Mouse (Mus musculus) adrenal gland, postnatal 4 days (tissue): ENCODE measurements around the gene Hcrt. TPM values are rescaled to one million over a fixed set of nuclear protein-coding genes. Genes with fewer than 3 reads are reported as not detected.
A peak's percentile ranks its signal among the peaks of the same experiment; 100 is the strongest.

Experiments used
- DNase-seq, 2 experiments: peaks; one replicate each; pipeline ENCODE4 v3.0.0; 2021 to 2022; ENCODE audit warnings: low spot score in 2 of 2, mixed read lengths in 2 of 2
- total RNA-seq, 2 experiments: library from RNA; stranded (reverse); gene quantifications; 2 replicates each; pipeline ENCODE4 v1.2.3; 2021

The Hcrt gene
- total RNA-seq, 2 experiments from 2014 or later: not detected

DNA sequence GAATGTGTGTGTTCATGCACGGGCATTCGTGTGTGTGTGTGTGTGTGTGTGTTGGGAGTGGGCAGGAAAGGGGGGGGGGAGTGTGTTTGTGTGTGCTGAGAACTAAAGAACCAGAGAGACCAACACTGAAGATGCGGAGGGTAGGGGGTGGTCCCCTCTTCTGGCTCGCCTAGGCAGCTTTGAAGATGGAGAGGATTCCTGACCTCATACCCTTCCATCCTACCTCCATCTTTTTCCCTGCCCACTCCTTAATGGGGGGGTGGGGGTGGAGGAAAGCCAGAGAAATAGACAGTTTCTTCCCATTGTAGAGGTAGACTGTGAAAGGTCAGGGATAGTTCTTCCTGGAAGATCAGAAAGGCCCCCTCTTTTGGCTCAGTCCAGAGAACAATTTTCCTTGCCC lies 49.6 kb downstream of the Hcrt start:
- no peak for DNase-seq

DNA sequence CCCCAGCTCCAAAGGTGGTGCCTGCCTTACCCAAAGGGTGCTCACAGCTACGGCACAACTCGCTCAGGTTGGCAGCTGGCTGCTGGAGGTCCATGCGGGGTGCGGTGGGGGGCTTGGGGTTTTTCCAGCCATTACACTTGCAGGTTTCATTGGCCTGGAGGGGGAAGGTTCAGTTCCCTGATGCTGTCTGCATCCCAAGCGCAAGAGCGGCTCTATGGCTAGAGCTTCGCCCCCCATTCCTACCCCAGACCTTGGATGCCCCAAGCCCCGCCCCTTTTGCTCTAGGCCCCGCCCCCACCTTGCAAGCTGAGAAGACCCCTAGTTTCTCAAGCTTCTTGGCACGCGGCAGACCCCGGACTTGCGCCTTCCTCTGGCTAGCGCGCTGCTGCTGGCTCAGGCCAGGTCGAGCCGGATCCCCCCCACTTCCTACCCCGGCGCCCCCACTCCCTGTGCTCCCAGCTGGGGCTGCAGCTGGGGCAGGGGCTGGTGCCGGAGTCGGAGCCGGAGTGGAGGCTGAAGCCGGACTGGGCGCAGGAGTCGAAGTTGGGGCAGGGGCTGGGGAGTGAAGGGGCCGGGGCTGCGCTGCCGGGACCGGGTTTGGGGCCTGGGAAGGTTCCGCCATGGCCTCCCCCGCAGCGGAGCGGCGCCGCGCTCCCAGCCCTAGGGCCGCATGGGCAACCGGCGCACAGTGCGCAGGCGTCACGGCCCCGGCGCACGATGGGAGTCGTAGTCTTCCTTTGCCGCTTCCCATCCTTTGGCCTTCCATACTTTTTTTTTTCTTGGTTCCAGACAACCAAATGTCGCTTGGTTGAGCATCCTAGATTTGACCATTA lies 50.7 kb downstream of the Hcrt start, which contains the start of gene Kat2a:
Kat2a (minus strand) TSS at position 683 of the 833 bp plus-strand sequence.
- DNase-seq: peak; percentile 61 to 67

Other genes starting within 250 kb of the Hcrt start
- 100 to 1,000 TPM; 420 to 464 TPM for gene Acly, start 234.9 kb downstream of the Hcrt start, total RNA-seq
- 1 to 10 TPM; 2.2 TPM for gene Ttc25, start 217.3 kb downstream of the Hcrt start, total RNA-seq
- 10 to 100 TPM; 49.5 to 51.3 TPM for gene Cnp, start 188.0 kb downstream of the Hcrt start, total RNA-seq
- 10 to 100 TPM; 49.5 to 50.0 TPM for gene Nkiras2, start 143.7 kb downstream of the Hcrt start, total RNA-seq
- 100 to 1,000 TPM; 296 to 306 TPM for gene Dnajc7, start 142.8 kb downstream of the Hcrt start, total RNA-seq
- under 1 TPM; 0.59 to 0.64 TPM for gene Zfp385c, start 70.5 kb downstream of the Hcrt start, total RNA-seq
- gene Dhx58, start 58.7 kb downstream of the Hcrt start, total RNA-seq: 10 to 100 TPM; 12.6 to 14.2 TPM
- 10 to 100 TPM; 54.4 to 56.9 TPM for gene Kat2a, start 50.5 kb downstream of the Hcrt start, total RNA-seq
- gene Hspb9, start 49.1 kb downstream of the Hcrt start, total RNA-seq: 1 to 10 TPM in 1 of 2 experiments, under 1 TPM in 1; 0.51 to 1.0 TPM
- 100 to 1,000 TPM; 171 to 182 TPM for gene Rab5c, start 24.7 kb downstream of the Hcrt start, total RNA-seq
- under 1 TPM; 0.39 to 0.40 TPM for gene Kcnh4, start 3.0 kb downstream of the Hcrt start, total RNA-seq
- 10 to 100 TPM; 15.4 to 15.5 TPM for gene Ghdc, start 8.0 kb upstream of the Hcrt start, total RNA-seq
- 10 to 100 TPM; 68.2 to 68.7 TPM for gene Stat5b, start 87.8 kb upstream of the Hcrt start, total RNA-seq
- 10 to 100 TPM; 34.1 to 42.1 TPM for gene Stat5a, start 96.4 kb upstream of the Hcrt start, total RNA-seq
- 10 to 100 TPM; 72.8 to 74.9 TPM for gene Stat3, start 176.6 kb upstream of the Hcrt start, total RNA-seq
- 100 to 1,000 TPM; 294 to 319 TPM for gene Cavin1, start 208.0 kb upstream of the Hcrt start, total RNA-seq
- gene Atp6v0a1, start 246.5 kb upstream of the Hcrt start, total RNA-seq: 100 to 1,000 TPM; 103 to 106 TPM